Mouse (Mus musculus): ENCODE results near the gene Prlr. TPM values are rescaled to one million over a fixed set of nuclear protein-coding genes. Genes with fewer than 3 reads are reported as not detected.

Prlr gene
- total and polyA plus RNA-seq, 3 experiments, result not detected

GRCm38 (mm10) chr15:10210261-10210770 is 33.3 kb downstream of the Prlr start:
- no peak overlapping the region for H3K27ac ChIP-seq (ENCODE audit: control insufficient read depth, low read depth, low read length)
- no peaks in the 10 kb centered on the region for H3K27me3 ChIP-seq (ENCODE audit: control insufficient read depth in 1 of 2, insufficient read depth in 2 of 2, low read length in 2 of 2)
- no peak overlapping the region for H3K9ac ChIP-seq (ENCODE audit: control insufficient read depth, low read depth, low read length, poor library complexity, severe bottlenecking)
- no peaks in the 10 kb centered on the region for H3K9me3 ChIP-seq (replicated peaks; ENCODE audit: insufficient read depth, low read length)
- no peak overlapping the region for H3K4me3 ChIP-seq (ENCODE audit: control insufficient read depth in 1 of 2, insufficient read depth in 1 of 2, low read depth in 2 of 2, low read length in 2 of 2)
- H3K79me2 ChIP-seq (ENCODE audit: control insufficient read depth, insufficient read depth, low read length, poor library complexity), result no peaks in the 10 kb centered on the region
- DNase-seq (ENCODE audit: low read depth, low spot score), result no peak
- H3K36me3 ChIP-seq (ENCODE audit: control insufficient read depth in 1 of 2, insufficient read depth in 2 of 2, low read length in 2 of 2), result no peaks in the 10 kb centered on the region
- H3K4me1 ChIP-seq (ENCODE audit: control insufficient read depth in 1 of 2, insufficient read depth in 2 of 2, low read length in 2 of 2), result no peaks in the 10 kb centered on the region
- TF ChIP-seq POLR2AphosphoS2 (IDR thresholded peaks at IDR 0.05; ENCODE audit: low read length) (no peak), CTCF (IDR thresholded peaks at IDR 0.05 in 2 of 3, conservative IDR thresholded peaks at IDR 0.05 in 1 of 3; ENCODE audit: control insufficient read depth in 1 of 3, insufficient read depth in 1 of 3, low read depth in 2 of 3, low read length in 3 of 3, poor library complexity in 1 of 3, severe bottlenecking in 1 of 3) (0 out of 6 replicates have a peak, but pooled peaks of 1 of the 3 experiments have one; percentile 9)

- no peak for DNase-seq (ENCODE audit: low read depth, low spot score)
- TF ChIP-seq ELF1 (IDR thresholded peaks at IDR 0.05; ENCODE audit: low read depth, low read length), result no peak
- TF ChIP-seq MAFK (IDR thresholded peaks at IDR 0.05; ENCODE audit: borderline replicate concordance, low read depth, low read length), result no peak
- TF ChIP-seq SMC3 (IDR thresholded peaks at IDR 0.05; ENCODE audit: low read depth, low read length), result no peak
- TF ChIP-seq ZC3H11A (IDR thresholded peaks at IDR 0.05; ENCODE audit: low read depth, low read length), result no peak
- TF ChIP-seq TBP (IDR thresholded peaks at IDR 0.05; ENCODE audit: low read depth, low read length), result no peak
- no peak for TF ChIP-seq TCF12 (IDR thresholded peaks at IDR 0.05; ENCODE audit: low read depth, low read length)
- TF ChIP-seq POLR2AphosphoS5 (IDR thresholded peaks at IDR 0.05; ENCODE audit: borderline replicate concordance, low read depth, low read length), result no peak
- no peak for TF ChIP-seq SIN3A (IDR thresholded peaks at IDR 0.05; ENCODE audit: low read length)
- TF ChIP-seq CTCF (IDR thresholded peaks at IDR 0.05 in 2 of 3, conservative IDR thresholded peaks at IDR 0.05 in 1 of 3; ENCODE audit: control insufficient read depth in 1 of 3, insufficient read depth in 1 of 3, low read depth in 2 of 3, low read length in 3 of 3, poor library complexity in 1 of 3, severe bottlenecking in 1 of 3), result no peak
- TF ChIP-seq MEF2A (IDR thresholded peaks at IDR 0.05; ENCODE audit: extremely low read depth, insufficient replicate concordance, low read depth, low read length, poor library complexity, severe bottlenecking), result no peak
- no peak for TF ChIP-seq ZKSCAN1 (IDR thresholded peaks at IDR 0.05; ENCODE audit: low read depth, low read length)
- no peak for TF ChIP-seq MYB (IDR thresholded peaks at IDR 0.05; ENCODE audit: low read depth, low read length)
- no peak for TF ChIP-seq KAT2A (conservative IDR thresholded peaks at IDR 0.05; ENCODE audit: low read depth, low read length)
- TF ChIP-seq CHD2 (IDR thresholded peaks at IDR 0.05; ENCODE audit: low read length), result no peak
- no peak for TF ChIP-seq BHLHE40 (IDR thresholded peaks at IDR 0.05; ENCODE audit: borderline replicate concordance, low read depth, low read length)
- TF ChIP-seq ZMIZ1 (IDR thresholded peaks at IDR 0.05; ENCODE audit: low read depth, low read length), result no peak
- TF ChIP-seq USF1 (IDR thresholded peaks at IDR 0.05; ENCODE audit: low read depth, low read length), result no peak
- no peak for TF ChIP-seq CHD1 (IDR thresholded peaks at IDR 0.05; ENCODE audit: low read depth, low read length)
- no peak for TF ChIP-seq HCFC1 (IDR thresholded peaks at IDR 0.05; ENCODE audit: low read depth, low read length)
- no peak overlapping the region for H3K9ac ChIP-seq (ENCODE audit: control insufficient read depth, low read depth, low read length, poor library complexity, severe bottlenecking)
- no peaks in the 10 kb centered on the region for H3K36me3 ChIP-seq (ENCODE audit: control insufficient read depth in 1 of 2, insufficient read depth in 2 of 2, low read length in 2 of 2)
- H3K27ac ChIP-seq (ENCODE audit: control insufficient read depth, low read depth, low read length), result no peak overlapping the region
- H3K27me3 ChIP-seq (ENCODE audit: control insufficient read depth in 1 of 2, insufficient read depth in 2 of 2, low read length in 2 of 2), result no peaks in the 10 kb centered on the region
- H3K4me3 ChIP-seq (ENCODE audit: control insufficient read depth in 1 of 2, insufficient read depth in 1 of 2, low read depth in 2 of 2, low read length in 2 of 2), result no peak overlapping the region
- H3K4me1 ChIP-seq (ENCODE audit: control insufficient read depth in 1 of 2, insufficient read depth in 2 of 2, low read length in 2 of 2), result no peaks in the 10 kb centered on the region
- H3K79me2 ChIP-seq (ENCODE audit: control insufficient read depth, insufficient read depth, low read length, poor library complexity), result no peaks in the 10 kb centered on the region
- no peaks in the 10 kb centered on the region for H3K9me3 ChIP-seq (replicated peaks; ENCODE audit: insufficient read depth, low read length)
These were observed 35.0 kb downstream of the Prlr start for GRCm38 (mm10) chr15:10211992-10212391.

All from MEL (cell line).